Mouse (Mus musculus): ENCODE data around the gene Abhd5.
A peak's percentile ranks its signal among the peaks of the same experiment; 100 is the strongest.
"Not testable (repeated sequence)": the region's sequence is repeated elsewhere in the genome, so short reads cannot be mapped to it uniquely, and the experiment has no call there.

Abhd5 gene

DNA sequence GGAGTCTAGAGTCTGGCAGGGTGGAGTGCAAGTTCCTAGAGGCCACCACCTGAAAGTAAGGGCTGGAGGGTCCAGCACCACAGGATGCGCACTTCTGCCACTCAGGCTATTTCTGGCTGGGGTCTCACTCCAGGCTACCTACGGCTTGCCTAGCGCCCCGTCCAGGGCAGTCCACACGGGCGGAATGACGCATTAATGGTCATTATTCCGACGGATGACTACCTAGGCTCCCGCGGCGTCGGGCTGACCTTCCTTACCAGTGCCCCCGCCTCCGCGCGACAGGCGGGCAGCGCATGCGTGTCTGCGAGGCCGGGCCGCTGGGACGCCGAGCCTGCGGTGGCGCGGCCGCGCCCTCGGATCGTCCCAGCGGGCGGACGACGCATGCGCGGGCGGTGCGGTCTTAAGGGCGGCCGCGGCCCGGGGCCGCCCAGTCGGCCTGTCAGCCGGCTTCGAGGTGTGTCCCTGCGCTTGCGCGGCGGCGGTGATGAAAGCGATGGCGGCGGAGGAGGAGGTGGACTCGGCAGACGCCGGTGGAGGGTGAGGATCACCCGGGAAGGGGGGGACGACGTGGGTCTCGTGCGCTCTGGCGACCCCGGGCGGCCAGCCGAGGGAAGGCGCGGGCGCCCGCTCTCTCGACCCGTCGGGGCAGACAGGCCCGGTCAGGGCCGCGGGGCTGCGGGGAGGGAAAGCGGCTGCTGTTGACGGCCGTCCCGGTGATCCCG is at the start of gene Abhd5:
TSS of gene Abhd5 (plus strand) at position 306 of the 722 bp plus-strand sequence.
- peak; percentile 74 to 75 for DNase-seq (ENCODE audit: low spot score in 2 of 2)

DNA sequence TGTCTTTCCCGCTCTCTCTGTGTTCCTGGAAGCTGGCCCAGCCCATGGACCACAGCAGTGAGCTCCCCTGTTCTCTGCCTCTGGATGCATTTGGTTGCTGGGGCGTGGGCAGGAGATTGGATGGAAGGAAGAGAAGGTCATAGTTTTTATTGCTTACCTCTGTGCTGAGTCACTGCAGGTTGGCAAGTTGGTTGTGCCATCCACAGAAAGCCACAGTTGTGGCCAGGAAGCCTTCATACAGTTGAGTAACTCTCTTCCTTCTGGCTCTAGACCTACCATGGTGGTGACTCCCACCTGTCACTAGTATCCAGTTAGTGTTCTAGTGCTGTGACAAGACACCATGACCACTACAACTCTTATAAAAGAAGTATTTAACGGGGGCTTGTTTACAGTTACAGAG is 46.1 kb upstream of the Abhd5 start:
- DNase-seq (ENCODE audit: low spot score in 2 of 2), result no peak

DNA sequence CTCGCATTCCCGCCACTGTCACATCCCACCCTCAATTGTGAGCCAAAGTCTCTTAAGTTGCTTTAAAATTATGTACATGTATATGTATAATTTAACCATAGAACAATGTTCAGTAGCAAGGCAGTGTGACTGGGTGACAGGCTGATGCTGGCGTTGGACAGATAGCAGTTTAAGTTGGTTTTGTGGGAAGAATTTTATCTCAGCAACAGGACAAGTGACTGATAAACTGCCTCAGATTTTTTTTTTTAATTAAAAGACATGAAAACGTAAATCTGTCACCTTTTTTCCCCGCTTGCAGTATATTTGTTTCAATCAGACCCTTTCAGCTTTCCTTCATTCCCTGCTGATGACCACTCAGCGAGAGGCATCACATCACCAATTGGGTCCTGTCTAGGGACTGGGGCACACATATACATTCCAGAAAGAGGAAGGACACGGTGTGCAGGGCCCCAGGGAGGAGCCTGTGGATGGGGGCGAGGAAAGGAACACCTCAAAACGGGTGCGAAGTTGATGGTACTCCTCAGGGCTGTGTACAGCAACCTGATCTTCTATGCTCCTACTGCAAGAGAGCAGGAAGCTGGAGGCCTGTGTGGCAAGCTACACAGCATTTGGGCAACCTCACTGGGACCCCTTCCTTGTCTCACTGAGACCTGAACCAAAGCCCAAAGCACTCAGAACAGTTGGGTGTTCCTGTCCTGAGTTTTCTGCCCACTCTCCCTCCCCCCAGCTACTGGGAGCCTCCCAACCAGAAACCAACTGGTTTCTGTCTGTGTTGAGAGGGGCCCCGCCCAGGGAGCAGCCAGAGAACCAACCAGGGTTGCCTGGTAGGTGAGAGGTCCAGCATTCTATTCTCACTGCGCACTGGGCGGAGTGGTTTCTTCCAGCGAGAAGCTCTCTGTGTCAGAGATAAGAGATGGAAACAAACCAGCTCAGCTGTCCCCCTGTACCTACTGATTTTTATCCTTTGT is 42.1 kb upstream of the Abhd5 start:
- DNase-seq (ENCODE audit: low spot score in 2 of 2), result no peak

DNA sequence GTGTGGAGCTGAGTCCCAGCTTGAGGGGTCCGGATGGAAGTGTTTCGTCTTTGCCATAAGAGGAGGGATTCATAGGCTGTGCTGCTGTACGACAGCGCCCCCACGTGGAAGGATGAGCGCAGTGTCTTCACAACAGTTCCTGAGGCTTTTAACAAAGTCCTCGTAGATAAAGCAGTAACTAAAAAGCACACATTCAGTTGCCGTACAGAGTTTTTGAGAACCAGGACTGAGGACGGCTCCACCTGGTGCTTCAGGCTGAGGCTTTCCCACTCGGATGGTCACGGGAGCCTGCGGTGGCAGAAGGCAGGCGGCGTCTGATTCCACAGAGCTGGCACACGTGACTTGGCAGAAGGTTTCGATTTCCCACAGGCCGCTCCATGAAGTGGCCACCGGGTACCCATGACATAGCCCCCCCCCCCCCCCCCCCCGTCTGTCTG is 40.8 kb upstream of the Abhd5 start:
- peak; percentile 63 to 87 for DNase-seq (ENCODE audit: low spot score in 2 of 2)

DNA sequence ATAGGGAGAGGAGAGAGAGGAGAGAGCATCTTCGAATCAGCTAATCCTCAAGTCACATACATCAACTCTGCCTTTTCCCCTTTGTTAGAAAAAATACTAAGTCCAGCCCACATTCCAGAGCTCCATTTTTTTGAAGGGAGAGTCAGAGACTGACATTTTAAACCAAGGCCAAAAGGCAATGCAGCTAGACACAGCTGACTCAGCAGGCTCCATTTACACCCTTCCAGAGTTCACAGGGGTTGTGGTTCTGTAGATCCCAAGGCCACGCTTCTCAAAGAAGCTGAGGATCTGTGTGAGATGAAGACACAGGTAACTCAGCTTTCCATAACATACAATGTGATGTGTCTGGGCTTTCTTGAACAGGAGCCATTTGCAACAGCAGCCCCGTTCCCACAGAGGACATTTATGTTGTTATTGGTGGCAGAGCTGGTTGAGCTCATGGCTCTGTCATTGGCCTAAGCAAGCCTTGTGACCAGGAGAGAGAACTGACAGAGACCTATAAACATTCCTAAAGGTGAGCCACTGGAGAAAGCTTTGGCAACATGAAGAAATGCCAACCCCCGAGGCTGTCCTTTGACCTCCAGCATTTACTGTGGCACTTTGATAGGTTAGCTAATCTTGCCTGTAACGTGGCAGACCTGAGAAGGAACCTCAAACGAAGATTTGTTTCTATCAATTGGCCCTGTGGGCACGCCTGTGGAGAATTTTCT is 40.2 kb upstream of the Abhd5 start:
- DNase-seq (ENCODE audit: low spot score in 2 of 2), result no peak

DNA sequence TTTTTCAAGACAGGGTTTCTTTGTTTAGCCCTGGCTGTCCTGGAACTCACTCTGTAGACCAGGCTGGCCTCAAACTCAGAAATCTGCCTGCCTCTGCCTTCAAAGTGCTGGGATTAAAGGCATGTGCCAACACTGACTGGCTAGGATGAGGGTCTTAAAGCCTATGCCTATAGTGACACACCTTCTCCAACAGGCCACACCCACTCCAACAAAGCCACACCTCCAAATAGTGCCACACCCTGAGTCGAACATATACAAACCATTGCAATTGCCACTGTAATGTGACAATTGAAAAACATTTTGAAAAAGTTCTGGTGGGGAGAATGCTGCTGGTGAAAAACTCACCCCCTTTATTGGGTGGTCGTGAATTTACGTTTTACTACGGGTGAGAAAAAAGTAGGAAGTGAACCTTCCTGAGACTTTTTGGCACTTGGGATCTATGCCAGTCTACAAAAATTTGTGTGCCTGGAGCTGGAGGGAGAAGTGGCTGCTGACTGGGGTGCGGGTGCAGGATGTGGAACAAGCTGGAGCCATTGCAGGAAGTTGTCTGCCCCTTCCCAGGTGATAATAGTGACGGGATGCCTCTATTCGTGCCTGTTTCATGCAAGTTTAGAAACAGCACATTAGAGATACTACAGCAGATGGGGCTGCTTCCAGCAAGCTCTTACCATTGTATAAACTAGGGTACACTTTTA is 39.0 kb upstream of the Abhd5 start:
- DNase-seq (ENCODE audit: low spot score in 2 of 2), result no peak

DNA sequence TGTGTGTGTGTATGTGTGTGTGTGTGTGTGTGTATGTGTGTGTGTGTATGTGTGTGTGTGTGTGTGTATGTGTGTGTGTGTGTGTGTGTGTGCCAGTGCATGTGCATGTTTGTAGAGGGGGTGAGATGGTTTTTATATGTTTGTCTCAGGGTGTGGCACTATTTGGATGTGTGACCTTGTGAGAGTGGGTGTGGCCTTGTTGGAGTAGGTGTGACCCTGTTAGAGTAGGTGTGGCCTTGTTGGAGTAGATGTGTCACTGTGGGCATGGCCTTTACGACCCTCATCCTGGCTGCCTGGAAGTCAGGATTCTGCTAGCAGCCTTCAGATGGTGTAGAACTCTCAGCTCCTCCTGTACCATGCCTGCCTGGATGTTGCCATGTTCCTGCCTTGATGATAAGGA is 38.3 kb upstream of the Abhd5 start:
- not testable (repeated sequence) for DNase-seq (ENCODE audit: low spot score in 2 of 2)

DNA sequence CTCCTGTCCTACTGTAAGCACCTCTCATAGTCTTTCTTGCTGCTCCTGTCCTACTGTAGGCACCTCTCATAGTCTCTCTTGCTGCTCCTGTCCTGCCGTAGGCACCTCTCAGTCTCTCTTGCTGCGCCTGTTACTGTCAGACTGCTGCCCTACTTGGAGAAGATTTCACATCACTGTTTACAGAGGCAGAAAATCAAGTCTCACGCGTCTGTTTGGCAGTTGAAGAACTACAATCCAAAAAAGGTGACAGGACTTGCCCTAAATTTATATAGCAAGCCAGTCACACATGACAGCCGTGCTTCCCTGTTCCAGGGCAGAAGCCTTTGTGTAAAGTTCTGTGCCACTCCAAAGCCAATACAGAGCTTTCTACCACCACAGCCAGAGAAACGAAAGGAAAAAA is 37.0 kb upstream of the Abhd5 start:
- DNase-seq (ENCODE audit: low spot score in 2 of 2), result no peak

DNA sequence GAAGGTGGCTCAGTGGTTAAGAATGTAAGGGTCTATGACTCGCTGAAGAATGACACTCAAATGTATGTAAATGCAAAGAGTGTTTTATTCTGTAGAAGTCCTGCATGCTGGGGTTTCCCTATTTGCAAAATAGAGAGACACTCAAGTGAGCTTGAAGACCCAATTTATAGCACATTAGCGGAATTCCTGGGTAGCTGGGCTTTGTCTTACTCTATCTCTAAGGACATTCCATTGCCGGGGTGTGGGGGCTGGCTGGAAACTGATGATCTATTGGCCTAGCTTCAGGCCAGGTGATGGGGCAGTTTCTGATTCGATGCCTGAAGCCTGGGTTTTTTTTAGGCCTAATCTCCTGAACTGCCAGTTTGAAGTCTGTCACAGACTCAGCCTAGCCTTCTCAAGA is 36.5 kb upstream of the Abhd5 start:
- DNase-seq (ENCODE audit: low spot score in 2 of 2), result no peak

DNA sequence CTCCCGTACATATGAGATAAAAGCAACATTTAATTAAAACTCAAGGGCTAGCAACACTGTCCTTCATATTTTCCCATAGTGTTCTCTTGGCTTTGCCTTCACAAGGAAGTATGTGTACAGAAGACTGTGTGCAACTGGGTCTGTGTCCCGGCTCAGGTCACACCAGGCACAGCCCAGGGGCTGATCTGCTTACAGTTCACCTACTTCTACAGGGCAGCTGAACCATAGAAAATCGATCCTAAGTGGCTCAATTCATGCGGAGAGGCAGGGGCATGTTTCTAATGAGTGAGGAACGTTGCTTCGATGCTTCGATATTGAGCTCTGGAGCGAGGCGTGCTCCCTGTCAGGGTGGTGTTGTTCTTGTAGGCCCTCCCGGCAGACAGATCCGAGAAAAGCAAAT is 35.9 kb upstream of the Abhd5 start:
- no peak for DNase-seq (ENCODE audit: low spot score in 2 of 2)

DNA sequence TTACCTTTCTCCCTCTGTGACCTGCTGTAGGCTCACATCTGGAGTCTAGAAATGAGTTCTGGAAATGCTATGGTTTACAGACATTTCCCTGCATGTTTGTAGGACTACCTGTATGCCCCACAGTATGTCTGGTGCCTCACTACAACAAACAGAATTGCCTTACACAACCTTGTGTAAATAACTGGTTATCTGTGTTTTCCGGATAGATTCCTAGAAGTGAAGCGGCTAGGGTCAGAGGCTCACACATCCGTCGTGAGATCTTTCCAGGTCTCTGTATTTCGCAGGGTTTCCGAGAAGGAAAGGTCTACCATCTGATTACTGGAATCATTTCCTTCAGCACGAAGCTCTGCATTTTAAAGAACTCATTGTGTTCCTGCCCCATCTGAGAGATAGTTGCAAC is 34.8 kb upstream of the Abhd5 start:
- DNase-seq (ENCODE audit: low spot score in 2 of 2), result no peak

DNA sequence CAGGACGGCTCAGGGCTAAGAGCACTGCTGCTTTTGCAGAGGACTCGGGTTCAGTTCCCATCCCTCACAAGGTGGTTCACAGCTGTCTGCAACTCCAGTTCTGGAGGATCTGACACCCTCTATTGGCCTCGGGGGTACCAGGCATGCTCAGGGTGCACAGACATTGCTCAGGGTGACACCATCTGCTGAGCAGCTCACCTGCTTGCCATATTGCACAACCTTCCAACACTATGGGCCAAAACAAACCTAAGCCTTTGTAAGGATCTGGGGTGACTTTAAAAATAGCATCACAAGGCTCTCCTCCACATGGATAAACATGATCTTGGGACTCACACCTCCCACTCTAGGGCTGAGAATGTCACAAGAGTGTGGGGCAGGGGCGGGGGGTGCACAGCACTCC is 30.8 kb upstream of the Abhd5 start:
- no peak for DNase-seq (ENCODE audit: low spot score in 2 of 2)

DNA sequence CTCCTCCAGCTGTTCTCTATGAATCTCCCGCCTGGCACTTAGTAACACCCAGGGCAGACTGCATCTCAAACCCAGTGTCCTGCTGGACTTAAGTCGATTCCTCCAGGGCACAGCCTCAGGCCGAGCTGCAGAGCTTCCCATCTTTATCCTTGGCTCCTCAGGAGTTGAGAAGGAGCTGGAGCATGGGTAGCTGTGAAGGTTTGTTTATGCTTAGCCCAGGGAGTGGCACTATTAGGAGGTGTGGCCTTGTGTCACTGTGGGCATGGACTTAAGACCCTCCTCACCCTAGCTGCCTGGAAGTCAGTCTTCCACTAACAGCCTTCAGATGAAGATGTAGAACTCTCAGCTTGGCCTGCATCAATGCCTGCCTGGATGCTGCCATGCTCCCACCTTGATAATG is 29.1 kb upstream of the Abhd5 start:
- DNase-seq (ENCODE audit: low spot score in 2 of 2), result no peak

DNA sequence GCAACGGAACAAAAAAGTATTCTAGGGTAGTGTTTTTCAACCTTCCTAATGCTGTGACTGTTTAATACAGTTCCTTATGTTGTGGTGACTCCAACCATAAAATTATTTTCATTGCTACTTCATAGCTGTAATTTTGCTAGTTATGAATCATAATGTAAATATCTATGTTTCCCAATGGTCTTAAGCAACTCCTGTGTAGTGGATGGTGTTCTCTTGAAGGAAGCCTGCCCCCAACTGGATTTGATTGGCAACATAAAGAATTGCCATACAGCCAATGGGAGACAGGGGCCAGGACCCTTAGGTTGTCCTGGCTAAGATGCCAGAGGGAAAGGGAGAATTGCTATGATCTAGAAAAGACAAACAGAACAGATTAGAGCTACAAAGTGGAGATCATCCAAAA is 25.4 kb upstream of the Abhd5 start:
- DNase-seq (ENCODE audit: low spot score in 2 of 2), result no peak

DNA sequence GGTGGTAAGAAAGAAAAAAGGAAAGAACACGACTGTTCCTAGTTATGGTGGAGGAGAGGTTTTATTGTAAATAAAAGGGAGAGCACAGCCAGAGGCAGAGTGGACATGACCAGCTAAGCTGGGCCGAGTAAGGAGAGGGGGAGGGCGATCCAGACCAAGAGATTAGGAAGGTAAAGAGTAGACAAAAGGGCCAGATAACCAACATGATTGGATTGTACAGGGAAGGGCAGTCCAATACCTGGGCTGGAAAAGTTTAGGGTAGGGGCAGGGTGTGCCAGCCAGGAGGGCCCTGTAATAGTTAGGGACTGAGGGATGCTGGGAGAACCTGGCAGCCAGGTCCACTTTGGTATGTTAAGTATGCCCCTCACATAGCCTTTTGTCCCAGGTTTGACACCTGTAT is 23.2 kb upstream of the Abhd5 start:
- no peak for DNase-seq (ENCODE audit: low spot score in 2 of 2)

DNA sequence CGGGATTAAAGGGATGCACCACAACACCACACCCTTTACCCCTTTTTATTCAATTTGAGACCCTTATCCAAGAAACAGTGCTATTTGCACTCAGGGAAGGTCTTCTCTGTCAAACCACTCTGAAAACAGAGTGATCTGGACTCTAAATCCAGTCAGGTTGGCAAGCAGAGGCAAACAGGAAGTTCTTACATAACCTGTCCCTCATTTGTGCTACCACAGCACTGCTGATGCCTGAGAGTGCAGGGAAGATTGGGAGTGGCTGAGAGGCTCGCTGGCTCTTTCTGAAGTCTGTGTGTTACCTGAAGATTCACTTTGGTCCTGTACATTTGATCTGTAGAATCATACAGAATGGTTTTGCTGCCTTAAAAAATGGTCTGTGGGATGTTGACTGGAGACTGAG is 14.7 kb upstream of the Abhd5 start:
- DNase-seq (ENCODE audit: low spot score in 2 of 2), result no peak

DNA sequence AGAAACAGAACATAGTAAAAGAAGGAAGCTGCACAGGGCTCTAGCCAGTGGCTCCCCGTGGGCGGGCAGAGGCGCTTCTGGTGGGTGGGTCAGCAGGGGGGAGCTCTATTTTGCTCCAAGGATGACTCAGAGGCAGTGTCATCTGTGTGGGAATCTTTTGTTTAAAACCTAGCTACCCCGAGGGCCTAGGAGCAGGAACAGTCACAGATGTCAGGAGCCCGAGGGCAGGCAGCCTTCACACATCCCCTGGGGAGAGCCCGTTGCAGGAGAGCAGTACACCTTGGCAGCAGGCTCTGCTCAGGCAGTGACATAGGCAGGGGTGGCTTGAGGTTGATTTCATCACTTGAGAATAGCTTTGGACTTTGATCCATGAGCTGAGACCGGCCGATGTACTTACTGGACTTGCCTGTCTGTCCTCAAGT is 13.9 kb upstream of the Abhd5 start:
- DNase-seq (ENCODE audit: low spot score in 2 of 2), result no peak

DNA sequence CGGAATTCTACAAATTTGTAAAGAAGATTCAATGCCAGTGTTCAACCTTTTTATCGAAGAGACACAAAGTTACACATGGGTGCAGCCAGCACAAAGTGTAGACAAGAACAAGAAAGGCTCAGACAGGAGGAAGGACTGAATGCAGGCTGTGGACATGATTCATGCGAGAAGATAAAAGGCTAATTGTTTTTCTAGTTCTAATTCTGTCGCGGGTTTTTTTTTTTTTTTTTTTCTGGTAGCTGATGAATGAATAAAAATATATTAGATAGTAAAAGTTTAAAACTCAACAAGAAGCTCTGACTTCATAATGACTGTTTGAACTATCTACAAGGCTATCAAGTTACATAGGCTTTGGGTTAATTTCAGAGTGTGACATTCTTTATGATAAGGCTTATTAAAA is 11.4 kb upstream of the Abhd5 start:
- DNase-seq (ENCODE audit: low spot score in 2 of 2), result no peak

DNA sequence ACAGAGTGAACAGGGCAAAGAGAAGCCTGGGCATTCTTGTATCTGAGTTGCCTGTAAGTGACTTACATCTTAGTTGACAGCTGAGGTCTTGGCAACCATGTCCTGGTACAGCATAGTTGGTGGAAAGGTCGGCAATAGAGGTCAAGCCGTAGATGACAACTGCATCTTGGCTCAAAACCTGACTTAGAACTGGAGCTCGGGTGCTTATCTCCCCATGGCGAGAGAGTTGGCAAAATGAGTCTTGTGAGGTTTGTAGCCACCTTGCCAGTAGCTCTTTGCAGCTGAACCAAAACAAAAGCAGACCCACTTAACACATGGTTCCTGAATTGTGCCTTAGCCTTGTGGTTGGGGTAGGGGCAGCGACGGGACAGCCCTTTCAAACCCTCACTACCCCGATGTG is 8.0 kb upstream of the Abhd5 start:
- DNase-seq (ENCODE audit: low spot score in 2 of 2), result no peak

DNA sequence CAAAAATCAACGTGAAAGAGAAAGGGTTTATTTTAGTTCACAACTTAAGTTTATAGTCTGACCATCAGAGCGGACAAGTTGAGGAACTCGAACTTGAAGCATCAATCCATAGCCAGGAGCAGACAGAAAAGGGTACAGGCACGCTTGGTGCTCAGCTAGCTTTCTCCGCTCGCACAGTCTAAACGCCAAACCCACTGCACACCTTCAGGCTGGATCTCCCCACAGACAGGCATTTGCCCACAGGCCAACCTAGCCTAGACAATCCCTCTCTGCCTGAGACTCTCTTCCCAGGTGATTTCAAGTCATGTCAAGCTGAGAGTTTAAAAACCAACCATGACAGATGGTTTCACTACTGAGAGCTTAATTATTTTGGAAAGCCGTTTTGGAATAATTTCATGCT is 6.8 kb upstream of the Abhd5 start:
- DNase-seq (ENCODE audit: low spot score in 2 of 2), result no peak

DNA sequence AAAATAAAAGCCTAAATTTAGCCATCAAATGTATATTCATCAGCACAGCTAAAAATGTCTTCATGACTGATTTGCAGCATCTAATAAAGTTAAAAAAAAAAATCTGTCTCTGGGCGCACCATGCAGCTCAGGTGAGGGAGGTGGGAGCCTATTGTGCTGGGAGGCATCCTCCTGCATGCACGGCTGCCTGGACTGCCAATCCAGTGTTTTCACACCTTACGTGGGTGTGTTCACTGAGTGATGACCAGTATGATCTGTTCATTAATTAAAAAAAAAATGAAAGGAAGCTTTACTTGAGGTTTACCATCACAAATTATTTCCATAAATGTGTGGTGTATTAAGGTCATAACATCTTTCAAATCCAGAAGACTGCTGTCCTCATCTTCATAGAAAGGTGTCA is 6.1 kb upstream of the Abhd5 start:
- no peak for DNase-seq (ENCODE audit: low spot score in 2 of 2)

DNA sequence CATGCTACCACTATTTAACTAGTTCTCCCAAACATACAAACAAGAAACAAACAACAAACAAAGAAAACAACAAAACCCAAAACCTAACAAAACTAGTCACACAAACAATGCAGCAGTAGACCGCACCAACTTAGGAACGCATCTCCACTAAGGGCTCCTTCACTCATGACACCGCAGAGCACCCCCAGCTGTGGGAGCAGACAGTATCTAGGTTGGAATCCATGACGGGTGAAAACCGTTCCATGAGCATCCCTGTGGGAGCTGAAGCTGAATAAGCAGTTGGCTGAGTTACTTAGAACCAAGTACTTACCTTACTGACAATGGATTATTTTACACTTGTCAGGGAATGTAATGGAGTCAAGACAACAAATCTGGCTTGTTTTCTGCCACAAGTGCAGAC is 5.3 kb upstream of the Abhd5 start:
- DNase-seq (ENCODE audit: low spot score in 2 of 2), result no peak

Data from thymus, postnatal 10 days (tissue).